Mouse (Mus musculus): ENCODE data around the gene Pgam1.

- TF ChIP-seq EP300 (IDR thresholded peaks at IDR 0.05): no peak
- TF ChIP-seq CTCF (IDR thresholded peaks at IDR 0.05): no peak
Observed at GRCm38 (mm10) chr19:41908736-41909135, 3.0 kb upstream of the Pgam1 start.
